Mouse (Mus musculus) MEL (cell line): ENCODE measurements around the gene H2al1a. TPM values are rescaled to one million over a fixed set of nuclear protein-coding genes. Genes with fewer than 3 reads are reported as not detected.
"Not testable (repeated sequence)": the region's sequence is repeated elsewhere in the genome, so short reads cannot be mapped to it uniquely, and the experiment has no call there.

Experiments
- DNase-seq: peaks from one replicate; pipeline ENCODE4 v3.0.0; 2011; ENCODE audit warnings: low read depth, low spot score
- H3K27ac ChIP-seq: 2 replicates; pipeline ENCODE4 v1.5.1; 2012; ENCODE audit warnings: low read depth, mild to moderate bottlenecking, control low read depth, low read length, moderate library complexity; ENCODE audit not compliant: control insufficient read depth
- H3K27me3 ChIP-seq, 2 experiments: fragments of 150-350 bp in 1 of 2; sonication (generic) in 1 of 2; 2 replicates each; pipeline ENCODE4 v1.6.1; 2012; ENCODE audit warnings: low read length in 2 of 2, mild to moderate bottlenecking in 2 of 2, improper control_type of control experiment in 1 of 2, moderate library complexity in 1 of 2; ENCODE audit not compliant: insufficient read depth in 2 of 2, control insufficient read depth in 1 of 2
- H3K36me3 ChIP-seq, 2 experiments: 2 replicates each; pipeline ENCODE4 v1.6.1; 2012 to 2014; ENCODE audit warnings: low read length in 2 of 2, improper control_type of control experiment in 1 of 2, inconsistent platforms in 1 of 2, mild to moderate bottlenecking in 1 of 2; ENCODE audit not compliant: insufficient read depth in 2 of 2, control insufficient read depth in 1 of 2
- H3K4me1 ChIP-seq, 2 experiments: fragments of 150-350 bp in 1 of 2; sonication (generic) in 1 of 2; 2 replicates each; pipeline ENCODE4 v1.6.1; 2012; ENCODE audit warnings: low read length in 2 of 2, improper control_type of control experiment in 1 of 2, mild to moderate bottlenecking in 1 of 2; ENCODE audit not compliant: insufficient read depth in 2 of 2, control insufficient read depth in 1 of 2
- H3K4me3 ChIP-seq, 2 experiments: fragments of 150-350 bp in 1 of 2; sonication (generic) in 1 of 2; 2 replicates each; pipeline ENCODE4 v1.5.1; 2012; ENCODE audit warnings: low read depth in 2 of 2, low read length in 2 of 2, mild to moderate bottlenecking in 2 of 2, moderate library complexity in 2 of 2, control low read depth in 1 of 2, improper control_type of control experiment in 1 of 2; ENCODE audit not compliant: control insufficient read depth in 1 of 2, insufficient read depth in 1 of 2
- H3K79me2 ChIP-seq: 2 replicates; pipeline ENCODE4 v1.6.1; 2012; ENCODE audit warnings: mild to moderate bottlenecking, low read length, moderate library complexity; ENCODE audit not compliant: control insufficient read depth, poor library complexity, insufficient read depth
- H3K9ac ChIP-seq: 2 replicates; pipeline ENCODE4 v1.6.1; 2012; ENCODE audit warnings: low read depth, mild to moderate bottlenecking, control low read depth, low read length, moderate library complexity; ENCODE audit not compliant: control insufficient read depth, poor library complexity, severe bottlenecking
- H3K9me3 ChIP-seq: fragments of 150-350 bp; sonication (generic); replicated peaks from 2 replicates; pipeline ENCODE4 v1.6.1; 2012; ENCODE audit warnings: mild to moderate bottlenecking, low read length, improper control_type of control experiment, moderate library complexity; ENCODE audit not compliant: insufficient read depth
- polyA plus RNA-seq, 2 experiments: library from polyadenylated mRNA; stranded (reverse) in 1 of 2; unstranded in 1 of 2; fragments of >175 nt in 1 of 2; fragments of >200 nt in 1 of 2; gene quantifications; 2 replicates each; pipeline versions ENCODE4 v1.2.1 to v1.2.4; 2012; ENCODE audit warnings: low replicate concordance in 2 of 2, low read depth in 1 of 2; ENCODE audit not compliant: insufficient read length in 2 of 2, insufficient read depth in 1 of 2, missing spikeins in 1 of 2
- total RNA-seq: library from RNA; depleted of rRNA; stranded (reverse); fragments of 300-350 nt; gene quantifications from 2 replicates; pipeline ENCODE4 v1.2.3, GENCODE M21; 2012

The H2al1a gene
- total and polyA plus RNA-seq, 3 experiments: not detected

- H3K9ac ChIP-seq, DNase-seq, H3K9me3 ChIP-seq, H3K36me3 ChIP-seq, H3K4me1 ChIP-seq, H3K4me3 ChIP-seq, H3K27ac ChIP-seq, H3K79me2 ChIP-seq, H3K27me3 ChIP-seq: not testable (repeated sequence)
These were observed 6.3 kb downstream of the H2al1a start, which contains the start of gene H2al1c for GRCm38 (mm10) chrX:11305355-11305754. TSS of gene H2al1c (plus strand) at chrX:11305655.

GRCm38 (mm10) chrX:11308524-11308923, 9.5 kb downstream of the H2al1a start, which contains the start of gene H2al1d:
TSS of gene H2al1d (plus strand) at chrX:11308824.
- H3K27me3 ChIP-seq, H3K27ac ChIP-seq, H3K79me2 ChIP-seq, H3K9ac ChIP-seq, DNase-seq, H3K36me3 ChIP-seq, H3K9me3 ChIP-seq, H3K4me1 ChIP-seq, H3K4me3 ChIP-seq: not testable (repeated sequence)

- not testable (repeated sequence) for H3K27ac ChIP-seq, H3K27me3 ChIP-seq, H3K9me3 ChIP-seq, H3K9ac ChIP-seq, DNase-seq, H3K36me3 ChIP-seq, H3K4me3 ChIP-seq, H3K79me2 ChIP-seq, H3K4me1 ChIP-seq
These were observed 12.6 kb downstream of the H2al1a start, which contains the start of gene H2al1e for GRCm38 (mm10) chrX:11311634-11312033. TSS of gene H2al1e (plus strand) at chrX:11311934.

- H3K79me2 ChIP-seq, H3K27ac ChIP-seq, H3K4me3 ChIP-seq, H3K4me1 ChIP-seq, H3K9ac ChIP-seq, H3K36me3 ChIP-seq, H3K27me3 ChIP-seq, H3K9me3 ChIP-seq, DNase-seq: not testable (repeated sequence)
These were observed 15.8 kb downstream of the H2al1a start, which contains the start of gene H2al1f for GRCm38 (mm10) chrX:11314858-11315257. TSS of gene H2al1f (plus strand) at chrX:11315158.

- H3K4me3 ChIP-seq, H3K27me3 ChIP-seq, H3K27ac ChIP-seq, H3K36me3 ChIP-seq, H3K9ac ChIP-seq, H3K4me1 ChIP-seq, H3K9me3 ChIP-seq, H3K79me2 ChIP-seq, DNase-seq: not testable (repeated sequence)
These were observed 18.9 kb downstream of the H2al1a start, which contains the start of gene H2al1g for GRCm38 (mm10) chrX:11317956-11318355. TSS of gene H2al1g (plus strand) at chrX:11318256.

GRCm38 (mm10) chrX:11321192-11321591, 22.1 kb downstream of the H2al1a start, which contains the start of gene H2al1h:
TSS of gene H2al1h (plus strand) at chrX:11321492.
- H3K27ac ChIP-seq, H3K36me3 ChIP-seq, H3K79me2 ChIP-seq, H3K9ac ChIP-seq, H3K9me3 ChIP-seq, DNase-seq, H3K4me3 ChIP-seq, H3K27me3 ChIP-seq, H3K4me1 ChIP-seq: not testable (repeated sequence)

GRCm38 (mm10) chrX:11324359-11324758, 25.3 kb downstream of the H2al1a start, which contains the start of gene H2al1i:
TSS of gene H2al1i (plus strand) at chrX:11324659.
- not testable (repeated sequence) for H3K36me3 ChIP-seq, H3K27ac ChIP-seq, H3K4me3 ChIP-seq, H3K9ac ChIP-seq, H3K9me3 ChIP-seq, H3K27me3 ChIP-seq, DNase-seq, H3K4me1 ChIP-seq, H3K79me2 ChIP-seq
